Mouse (Mus musculus) brown adipose tissue, adult 24 weeks (tissue): ENCODE measurements around the gene Mylpf. TPM values are rescaled to one million over a fixed set of nuclear protein-coding genes. Genes with fewer than 3 reads are reported as not detected.
"Not testable (repeated sequence)": the region's sequence is repeated elsewhere in the genome, so short reads cannot be mapped to it uniquely, and the experiment has no call there.

Experiments
- H3K27ac ChIP-seq: fragments of 200-500 bp; replicated peaks from 2 replicates; pipeline ENCODE4 v1.5.1; 2012; ENCODE audit warnings: low read depth, mild to moderate bottlenecking, low read length
- H3K4me1 ChIP-seq: fragments of 200-500 bp; 2 replicates; pipeline ENCODE4 v1.6.1; 2012; ENCODE audit warnings: low read length, mixed read lengths; ENCODE audit not compliant: control insufficient read depth, insufficient read depth, insufficient read length
- H3K4me3 ChIP-seq: fragments of 200-500 bp; 2 replicates; pipeline ENCODE4 v1.5.1; 2012; ENCODE audit warnings: low read depth, mild to moderate bottlenecking, low read length, moderate library complexity; ENCODE audit not compliant: insufficient read depth
- polyA plus RNA-seq: library from polyadenylated mRNA; stranded (reverse); fragments of >200 nt; gene quantifications from 2 replicates; pipeline ENCODE4 v1.2.4, GENCODE M21; 2012; ENCODE audit not compliant: missing spikeins, insufficient read depth, insufficient read length

The Mylpf gene
- 335 and 418 TPM in 2 replicates for polyA plus RNA-seq

GRCm38 (mm10) chr7:127208553-127209438 lies at the start of gene Mylpf:
Mylpf (plus strand) TSS chr7:127208890.
- Histone ChIP-seq H3K4me1 (no peaks in the 10 kb centered on the region), H3K27ac (peak within 1 kb of the TSS; percentile 58), H3K4me3 (peak within 1 kb of the TSS; percentile 93)

- H3K27ac ChIP-seq = no peak overlapping the region
- H3K4me3 ChIP-seq = no peak overlapping the region
- no peaks in the 10 kb centered on the region for H3K4me1 ChIP-seq
Measured at GRCm38 (mm10) chr7:127162546-127162945, 46.1 kb upstream of the Mylpf start.

GRCm38 (mm10) chr7:127164002-127164401 lies 44.7 kb upstream of the Mylpf start:
- H3K27ac ChIP-seq = no peak overlapping the region
- H3K4me1 ChIP-seq = no peaks in the 10 kb centered on the region
- no peak overlapping the region for H3K4me3 ChIP-seq

GRCm38 (mm10) chr7:127165607-127166493 lies 42.8 kb upstream of the Mylpf start:
- H3K27ac ChIP-seq = no peak overlapping the region
- H3K4me3 ChIP-seq = no peak overlapping the region
- no peaks in the 10 kb centered on the region for H3K4me1 ChIP-seq

GRCm38 (mm10) chr7:127166501-127166900 lies 42.2 kb upstream of the Mylpf start:
- Histone ChIP-seq H3K4me1 (no peaks in the 10 kb centered on the region), H3K4me3 (no peak overlapping the region), H3K27ac (no peak overlapping the region)

GRCm38 (mm10) chr7:127176937-127177336 lies 31.8 kb upstream of the Mylpf start:
- Histone ChIP-seq H3K4me3 (no peak overlapping the region), H3K27ac (no peak overlapping the region), H3K4me1 (no peaks in the 10 kb centered on the region)

GRCm38 (mm10) chr7:127180783-127181182 lies 27.9 kb upstream of the Mylpf start:
- Histone ChIP-seq H3K27ac (no peak overlapping the region), H3K4me1 (no peaks in the 10 kb centered on the region), H3K4me3 (no peak overlapping the region)

GRCm38 (mm10) chr7:127181724-127182123 lies 27.0 kb upstream of the Mylpf start:
- H3K27ac ChIP-seq, H3K4me1 ChIP-seq, H3K4me3 ChIP-seq: not testable (repeated sequence)

- H3K4me3 ChIP-seq = no peak overlapping the region
Measured at GRCm38 (mm10) chr7:127183345-127183744, 25.3 kb upstream of the Mylpf start.

GRCm38 (mm10) chr7:127183828-127184227 lies 24.9 kb upstream of the Mylpf start:
- Histone ChIP-seq H3K27ac (no peak overlapping the region), H3K4me3 (no peak overlapping the region), H3K4me1 (no peaks in the 10 kb centered on the region)

More at GRCm38 (mm10) chr7:127183345-127183744, 25.3 kb upstream of the Mylpf start:
- H3K4me1 ChIP-seq = no peaks in the 10 kb centered on the region
- no peak overlapping the region for H3K27ac ChIP-seq

GRCm38 (mm10) chr7:127184720-127185119 lies 24.0 kb upstream of the Mylpf start:
- Histone ChIP-seq H3K4me1 (no peaks in the 10 kb centered on the region), H3K4me3 (no peak overlapping the region), H3K27ac (no peak overlapping the region; the same call in 1 of the 2 replicates)

GRCm38 (mm10) chr7:127185601-127186000 lies 23.1 kb upstream of the Mylpf start:
- H3K4me1 ChIP-seq = no peaks in the 10 kb centered on the region
- H3K27ac ChIP-seq = no peak overlapping the region
- no peak overlapping the region for H3K4me3 ChIP-seq

GRCm38 (mm10) chr7:127187351-127187750 lies 21.3 kb upstream of the Mylpf start:
- no peak overlapping the region for H3K27ac ChIP-seq
- no peaks in the 10 kb centered on the region for H3K4me1 ChIP-seq
- H3K4me3 ChIP-seq = no peak overlapping the region

- H3K4me1 ChIP-seq = no peaks in the 10 kb centered on the region
- no peak overlapping the region for H3K27ac ChIP-seq
Measured at GRCm38 (mm10) chr7:127188305-127189276, 20.1 kb upstream of the Mylpf start.

More at GRCm38 (mm10) chr7:127188305-127189276, 20.1 kb upstream of the Mylpf start:
- no peak overlapping the region for H3K4me3 ChIP-seq
